Mouse (Mus musculus) kidney, postnatal 0 days (tissue): ENCODE measurements around the gene Rph3a. TPM values are rescaled to one million over a fixed set of nuclear protein-coding genes. Genes with fewer than 3 reads are reported as not detected.
"Not testable (repeated sequence)": the region's sequence is repeated elsewhere in the genome, so short reads cannot be mapped to it uniquely, and the experiment has no call there.

Experiments
- ATAC-seq: fragments of 200-750 bp; cut with Nextera tagmentation; replicated peaks from 2 replicates; pipeline ENCODE4 v1.8.0; 2017; ENCODE audit warnings: low read depth, moderate number of reproducible peaks, moderate TSS enrichment, moderate library complexity; ENCODE audit not compliant: low FRiP score
- DNase-seq: peaks from one replicate; pipeline ENCODE4 v3.0.0-alpha.2; 2016; ENCODE audit warnings: low spot score
- H3K27ac ChIP-seq: fragments of 300-500 bp; sonication (generic); 2 replicates; pipeline ENCODE4 v1.5.1; 2014; ENCODE audit warnings: mild to moderate bottlenecking
- H3K27me3 ChIP-seq: fragments of 300-500 bp; sonication (generic); 2 replicates; pipeline ENCODE4 v1.6.1; 2014; ENCODE audit warnings: low read length, mixed read lengths; ENCODE audit not compliant: insufficient read depth
- H3K36me3 ChIP-seq: fragments of 300-500 bp; sonication (generic); 2 replicates; pipeline ENCODE4 v1.6.1; 2014; ENCODE audit warnings: low read length, mixed read lengths; ENCODE audit not compliant: insufficient read depth
- H3K4me1 ChIP-seq: fragments of 300-500 bp; sonication (generic); replicated peaks from 2 replicates; pipeline ENCODE4 v1.6.1; 2014; ENCODE audit warnings: antibody characterized with exemption, low read length, mixed read lengths; ENCODE audit not compliant: insufficient read depth
- H3K4me2 ChIP-seq: fragments of 300-500 bp; sonication (generic); 2 replicates; pipeline ENCODE4 v1.6.1; 2014; ENCODE audit warnings: mild to moderate bottlenecking, low read length, moderate library complexity, mixed read lengths
- H3K4me3 ChIP-seq: fragments of 300-500 bp; sonication (generic); replicated peaks from 2 replicates; pipeline ENCODE4 v1.5.1; 2014; ENCODE audit warnings: low read depth, low read length
- H3K9ac ChIP-seq: fragments of 300-500 bp; sonication (generic); 2 replicates; pipeline ENCODE4 v1.6.1; 2014; ENCODE audit warnings: low read depth, low read length
- H3K9me3 ChIP-seq: fragments of 300-500 bp; sonication (generic); replicated peaks from 2 replicates; pipeline ENCODE4 v1.6.1; 2016; ENCODE audit warnings: low read length, inconsistent platforms, mixed read lengths
- CTCF ChIP-seq: IDR thresholded peaks from 2 replicates; pipeline ENCODE4 v1.5.1; 2016; ENCODE audit warnings: antibody characterized with exemption, low read depth, mild to moderate bottlenecking, moderate library complexity
- WGBS: fragments of 180-500 bp; shearing (Covaris S2); extraction: QIAGEN DNeasy Blood & Tissue Kit; methylation state at CpG from one replicate; pipeline ENCODE4 v1.1.7; 2014; 5-methylcytosine and 5-hydroxymethylcytosine counted together
- polyA plus RNA-seq: library from polyadenylated mRNA; unstranded; fragments of >200 nt; fragmentation: Nextera tagmentation; extraction: Ambion mirVana; gene quantifications from 2 replicates; pipeline ENCODE4 v1.2.1, GENCODE M21; 2015

Rph3a gene
- polyA plus RNA-seq, 1 experiment from 2014 or later: 0.28 TPM

- WGBS: 91% methylated on average over 5 of the region's 5 CpGs
- Histone ChIP-seq H3K27me3 (no peaks in the 10 kb centered on the region), H3K36me3 (no peaks in the 10 kb centered on the region), H3K4me3 (no peak overlapping the region), H3K4me2 (no peak overlapping the region), H3K27ac (no peak overlapping the region), H3K9me3 (no peaks in the 10 kb centered on the region), H3K9ac (no peak overlapping the region), H3K4me1 (no peaks in the 10 kb centered on the region)
- no peak for TF ChIP-seq CTCF
- DNase-seq: no peak
- ATAC-seq: no peak
Measured at GRCm38 (mm10) chr5:120902056-120902455, 107.8 kb downstream of the Rph3a start.

GRCm38 (mm10) chr5:120900666-120901065 is 109.2 kb downstream of the Rph3a start:
- no peak for ATAC-seq
- H3K9ac ChIP-seq: no peak overlapping the region
- no peaks in the 10 kb centered on the region for H3K9me3 ChIP-seq
- no peak overlapping the region for H3K4me2 ChIP-seq
- no peak overlapping the region for H3K27ac ChIP-seq
- no peak for TF ChIP-seq CTCF
- 65% methylated on average over 1 of the region's 1 CpGs for WGBS
- H3K36me3 ChIP-seq: no peaks in the 10 kb centered on the region
- no peak overlapping the region for H3K4me3 ChIP-seq
- no peaks in the 10 kb centered on the region for H3K4me1 ChIP-seq
- DNase-seq: no peak
- no peaks in the 10 kb centered on the region for H3K27me3 ChIP-seq

GRCm38 (mm10) chr5:120898726-120899125 is 111.2 kb downstream of the Rph3a start:
- no peaks in the 10 kb centered on the region for H3K9me3 ChIP-seq
- H3K4me1 ChIP-seq: no peaks in the 10 kb centered on the region
- no peak for TF ChIP-seq CTCF
- DNase-seq: no peak
- no peaks in the 10 kb centered on the region for H3K27me3 ChIP-seq
- H3K27ac ChIP-seq: no peak overlapping the region
- H3K4me2 ChIP-seq: no peak overlapping the region
- no peaks in the 10 kb centered on the region for H3K36me3 ChIP-seq
- H3K9ac ChIP-seq: no peak overlapping the region
- H3K4me3 ChIP-seq: no peak overlapping the region
- no peak for ATAC-seq

DNA sequence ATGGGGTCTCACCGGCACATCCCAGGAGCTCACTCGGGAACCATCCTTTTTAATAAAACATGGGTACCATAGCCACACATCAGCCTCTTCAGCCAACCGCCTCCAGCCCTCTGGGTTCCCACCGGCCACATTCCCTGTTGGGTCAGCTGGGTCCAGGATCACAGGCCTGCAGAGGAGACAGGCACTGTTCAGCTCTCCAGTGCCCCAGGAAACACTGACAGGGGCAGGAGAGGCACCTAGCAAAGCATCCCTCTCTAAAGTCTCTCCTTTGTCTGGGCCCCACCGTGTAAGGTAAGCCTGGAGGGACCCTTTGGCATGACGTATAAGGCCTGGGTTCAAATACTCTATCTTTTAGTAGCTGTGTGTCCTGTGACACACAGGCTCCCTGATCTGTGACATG is 111.6 kb downstream of the Rph3a start:
- Histone ChIP-seq H3K4me3 (no peak overlapping the region), H3K4me2 (no peak overlapping the region), H3K27ac (no peak overlapping the region), H3K27me3 (no peaks in the 10 kb centered on the region), H3K9me3 (no peaks in the 10 kb centered on the region), H3K4me1 (no peaks in the 10 kb centered on the region), H3K9ac (no peak overlapping the region), H3K36me3 (no peaks in the 10 kb centered on the region)
- TF ChIP-seq CTCF: no peak
- DNase-seq: no peak
- no peak for ATAC-seq
- 88% methylated on average over 6 of the region's 6 CpGs for WGBS

- H3K4me3 ChIP-seq: no peak overlapping the region
- no peak overlapping the region for H3K9ac ChIP-seq
- H3K4me1 ChIP-seq: no peaks in the 10 kb centered on the region
- WGBS: 88% methylated on average over 11 of the region's 11 CpGs
- no peak overlapping the region for H3K4me2 ChIP-seq
- no peaks in the 10 kb centered on the region for H3K9me3 ChIP-seq
- no peak for TF ChIP-seq CTCF
- ATAC-seq: no peak
- H3K27ac ChIP-seq: no peak overlapping the region
- H3K27me3 ChIP-seq: no peaks in the 10 kb centered on the region
- H3K36me3 ChIP-seq: no peaks in the 10 kb centered on the region
- DNase-seq: no peak
Measured at GRCm38 (mm10) chr5:120895231-120895900, 114.5 kb downstream of the Rph3a start.

DNA sequence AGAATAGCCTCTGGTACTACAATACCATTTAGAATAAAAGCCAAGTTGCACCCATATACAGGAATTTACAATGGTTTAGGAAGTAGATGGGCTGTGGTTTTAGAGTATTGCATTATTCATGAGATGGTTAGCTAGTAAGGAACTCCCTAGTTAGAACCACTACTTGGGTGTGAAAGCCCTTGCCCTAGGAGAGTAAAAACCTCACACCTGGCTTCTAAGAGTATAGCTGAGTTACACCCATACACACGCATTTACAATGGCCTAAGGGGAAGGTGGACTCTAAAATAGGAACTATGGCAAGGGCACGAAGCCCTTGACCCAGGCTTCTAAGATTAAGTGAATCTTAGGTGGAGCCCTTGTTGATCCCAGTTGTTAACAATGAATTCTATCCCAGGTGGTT is 115.2 kb downstream of the Rph3a start:
- 79% methylated on average over 2 of the region's 2 CpGs for WGBS
- ATAC-seq, DNase-seq: not testable (repeated sequence)

DNA sequence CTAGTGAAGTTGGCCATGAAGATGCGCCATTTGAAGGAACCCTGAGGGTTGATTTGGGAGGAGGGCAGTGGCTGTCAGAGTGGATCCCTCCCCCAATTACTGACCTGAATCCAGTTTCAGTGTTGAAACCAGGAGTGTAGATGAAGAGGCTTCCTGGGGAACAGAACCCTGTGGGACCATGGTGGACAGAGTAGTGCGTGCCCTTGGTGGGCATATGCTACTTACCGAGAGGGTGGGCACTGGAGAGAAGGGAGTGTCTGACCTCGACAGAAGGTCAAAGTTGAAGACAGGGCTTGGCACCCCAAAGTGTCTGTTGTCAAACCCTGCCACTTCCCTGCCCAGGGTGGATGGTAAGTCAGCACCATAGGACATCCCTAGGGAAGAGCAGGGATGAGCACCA is 116.0 kb downstream of the Rph3a start:
- H3K9me3 ChIP-seq, DNase-seq, H3K36me3 ChIP-seq, H3K27ac ChIP-seq, H3K4me1 ChIP-seq, H3K4me3 ChIP-seq, H3K4me2 ChIP-seq, ATAC-seq, H3K9ac ChIP-seq, H3K27me3 ChIP-seq: not testable (repeated sequence)
- whole genome bisulfite sequencing: 90% methylated on average over 4 of the region's 4 CpGs

More for the DNA sequence above, 115.2 kb downstream of the Rph3a start:
- not testable (repeated sequence) for H3K9me3 ChIP-seq, H3K9ac ChIP-seq, H3K27me3 ChIP-seq, H3K27ac ChIP-seq, H3K4me2 ChIP-seq, H3K4me3 ChIP-seq, H3K4me1 ChIP-seq, H3K36me3 ChIP-seq
